Mouse (Mus musculus) forebrain, embryonic 15.5 days (tissue): ENCODE measurements around the gene Ccdc170. TPM values are rescaled to one million over a fixed set of nuclear protein-coding genes. Genes with fewer than 3 reads are reported as not detected.

Experiments
- ATAC-seq: fragments of 200-750 bp; cut with Nextera tagmentation; replicated peaks from 2 replicates; pipeline ENCODE4 v1.8.0; 2017; ENCODE audit warnings: mild to moderate bottlenecking, moderate TSS enrichment, moderate library complexity
- H3K27ac ChIP-seq: fragments of 300-500 bp; sonication (generic); replicated peaks from 2 replicates; pipeline ENCODE4 v1.5.1; 2015; ENCODE audit warnings: mild to moderate bottlenecking, inconsistent platforms
- H3K27me3 ChIP-seq: fragments of 300-500 bp; sonication (generic); 2 replicates; pipeline ENCODE4 v1.6.1; 2015; ENCODE audit warnings: inconsistent platforms
- H3K36me3 ChIP-seq: fragments of 300-500 bp; sonication (generic); 2 replicates; pipeline ENCODE4 v1.6.1; 2015; ENCODE audit warnings: mild to moderate bottlenecking, inconsistent platforms
- H3K4me1 ChIP-seq: fragments of 300-500 bp; sonication (generic); 2 replicates; pipeline ENCODE4 v1.6.1; 2015; ENCODE audit warnings: inconsistent platforms
- H3K4me2 ChIP-seq: fragments of 300-500 bp; sonication (generic); replicated peaks from 2 replicates; pipeline ENCODE4 v1.6.1; 2015; ENCODE audit warnings: mild to moderate bottlenecking, inconsistent platforms
- H3K4me3 ChIP-seq: fragments of 300-500 bp; sonication (generic); 2 replicates; pipeline ENCODE4 v1.5.1; 2015; ENCODE audit warnings: mild to moderate bottlenecking, inconsistent platforms
- H3K9ac ChIP-seq: fragments of 300-500 bp; sonication (generic); replicated peaks from 2 replicates; pipeline ENCODE4 v1.6.1; 2015; ENCODE audit warnings: mild to moderate bottlenecking, inconsistent platforms
- H3K9me3 ChIP-seq: fragments of 300-500 bp; sonication (generic); 2 replicates; pipeline ENCODE4 v1.6.1; 2016; ENCODE audit warnings: inconsistent platforms
- WGBS: fragments of 180-500 bp; shearing (Covaris S2); methylation state at CpG from one replicate; pipeline ENCODE4 v1.1.7; 2015; ENCODE audit warnings: mixed read lengths; 5-methylcytosine and 5-hydroxymethylcytosine counted together
- polyA plus RNA-seq: library from polyadenylated mRNA; unstranded; fragments of >200 nt; fragmentation: Nextera tagmentation; extraction: Ambion mirVana; gene quantifications from 2 replicates; pipeline ENCODE4 v1.2.1, GENCODE M21; 2015

Ccdc170 gene
- polyA plus RNA-seq, 1 experiment from 2014 or later, result 0.32 TPM

- H3K4me1 ChIP-seq, result no peaks in the 10 kb centered on the region
- no peaks in the 10 kb centered on the region for H3K27me3 ChIP-seq
- no peaks in the 10 kb centered on the region for H3K36me3 ChIP-seq
- no peak overlapping the region for H3K4me3 ChIP-seq
- H3K27ac ChIP-seq, result no peak overlapping the region
- no peaks in the 10 kb centered on the region for H3K9me3 ChIP-seq
- no peak for ATAC-seq
- no peak overlapping the region for H3K9ac ChIP-seq
- H3K4me2 ChIP-seq, result no peak overlapping the region
- 86% methylated on average over 1 of the region's 1 CpGs for WGBS
These were observed 1.5 kb downstream of the Ccdc170 start for GRCm38 (mm10) chr10:4483848-4484247.

- no peak overlapping the region for H3K27ac ChIP-seq
- H3K9ac ChIP-seq, result no peak overlapping the region
- no peak for ATAC-seq
- H3K4me3 ChIP-seq, result no peak overlapping the region
- no peaks in the 10 kb centered on the region for H3K4me1 ChIP-seq
- H3K9me3 ChIP-seq, result no peaks in the 10 kb centered on the region
- no peaks in the 10 kb centered on the region for H3K36me3 ChIP-seq
- 90% methylated on average over 9 of the region's 9 CpGs for WGBS
- H3K27me3 ChIP-seq, result no peaks in the 10 kb centered on the region
- no peak overlapping the region for H3K4me2 ChIP-seq
These were observed 2.7 kb downstream of the Ccdc170 start for GRCm38 (mm10) chr10:4484986-4485385.

- Histone ChIP-seq H3K9ac (no peak overlapping the region), H3K4me1 (no peaks in the 10 kb centered on the region), H3K27me3 (no peaks in the 10 kb centered on the region), H3K4me2 (no peak overlapping the region), H3K36me3 (no peaks in the 10 kb centered on the region), H3K27ac (no peak overlapping the region), H3K9me3 (no peaks in the 10 kb centered on the region), H3K4me3 (no peak overlapping the region)
- 69% methylated on average over 5 of the region's 5 CpGs for whole genome bisulfite sequencing
- no peak for ATAC-seq
These were observed 7.6 kb downstream of the Ccdc170 start for GRCm38 (mm10) chr10:4489865-4490264.

GRCm38 (mm10) chr10:4491281-4491680 is 9.0 kb downstream of the Ccdc170 start:
- no peak overlapping the region for H3K27ac ChIP-seq
- no peaks in the 10 kb centered on the region for H3K9me3 ChIP-seq
- H3K9ac ChIP-seq, result no peak overlapping the region
- WGBS, result 37% methylated on average over 3 of the region's 3 CpGs
- ATAC-seq, result no peak
- H3K27me3 ChIP-seq, result no peaks in the 10 kb centered on the region
- no peak overlapping the region for H3K4me2 ChIP-seq
- H3K4me1 ChIP-seq, result no peaks in the 10 kb centered on the region
- H3K4me3 ChIP-seq, result no peak overlapping the region
- no peaks in the 10 kb centered on the region for H3K36me3 ChIP-seq

- WGBS, result 62% methylated on average over 1 of the region's 1 CpGs
- no peak overlapping the region for H3K9ac ChIP-seq
- H3K27ac ChIP-seq, result no peak overlapping the region
- no peak for ATAC-seq
- no peaks in the 10 kb centered on the region for H3K9me3 ChIP-seq
- no peak overlapping the region for H3K4me2 ChIP-seq
- H3K4me1 ChIP-seq, result no peaks in the 10 kb centered on the region
- no peak overlapping the region for H3K4me3 ChIP-seq
- H3K27me3 ChIP-seq, result no peaks in the 10 kb centered on the region
- H3K36me3 ChIP-seq, result no peaks in the 10 kb centered on the region
These were observed 9.7 kb downstream of the Ccdc170 start for GRCm38 (mm10) chr10:4492045-4492444.

GRCm38 (mm10) chr10:4492909-4493308 is 10.6 kb downstream of the Ccdc170 start:
- H3K4me2 ChIP-seq, result no peak overlapping the region
- 7% methylated on average over 4 of the region's 4 CpGs for WGBS

DNA sequence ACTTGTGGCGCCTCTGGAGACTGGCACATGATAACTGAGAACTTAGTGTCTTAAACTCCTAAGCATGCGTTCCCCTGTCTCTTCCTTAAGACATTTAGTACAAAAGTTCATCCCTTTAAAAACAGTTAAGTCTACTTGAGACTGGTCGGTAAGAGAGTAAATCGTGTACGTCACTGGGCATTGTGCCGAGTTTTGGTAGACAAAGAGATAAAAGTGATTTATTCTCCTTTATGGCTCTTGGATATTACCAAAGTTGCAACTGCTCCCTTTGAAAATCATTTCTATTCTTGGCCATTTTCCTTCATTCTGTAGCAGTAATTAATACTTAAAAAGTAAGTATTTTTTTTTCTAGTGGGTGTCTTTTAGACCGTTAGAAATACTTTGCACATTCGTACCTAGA is 20.9 kb downstream of the Ccdc170 start:
- no peak overlapping the region for H3K4me2 ChIP-seq
- H3K9ac ChIP-seq, result no peak overlapping the region
- H3K27ac ChIP-seq, result no peak overlapping the region
- no peaks in the 10 kb centered on the region for H3K9me3 ChIP-seq
- no peaks in the 10 kb centered on the region for H3K36me3 ChIP-seq
- H3K4me1 ChIP-seq, result no peaks in the 10 kb centered on the region
- ATAC-seq, result no peak
- 88% methylated on average over 8 of the region's 8 CpGs for WGBS
- H3K27me3 ChIP-seq, result no peaks in the 10 kb centered on the region
- H3K4me3 ChIP-seq, result no peak overlapping the region

More at GRCm38 (mm10) chr10:4492909-4493308, 10.6 kb downstream of the Ccdc170 start:
- Histone ChIP-seq H3K27me3 (no peaks in the 10 kb centered on the region), H3K9ac (no peak overlapping the region), H3K27ac (no peak overlapping the region), H3K36me3 (no peaks in the 10 kb centered on the region), H3K4me1 (no peaks in the 10 kb centered on the region), H3K9me3 (no peaks in the 10 kb centered on the region), H3K4me3 (no peak overlapping the region)
- no peak for ATAC-seq

GRCm38 (mm10) chr10:4512725-4513124 is 30.4 kb downstream of the Ccdc170 start:
- Histone ChIP-seq H3K36me3 (no peaks in the 10 kb centered on the region), H3K9ac (no peak overlapping the region), H3K4me2 (no peak overlapping the region), H3K27me3 (no peaks in the 10 kb centered on the region), H3K4me1 (no peaks in the 10 kb centered on the region), H3K9me3 (no peaks in the 10 kb centered on the region), H3K4me3 (no peak overlapping the region), H3K27ac (no peak overlapping the region)
- no peak for ATAC-seq
- WGBS, result 90% methylated on average over 9 of the region's 9 CpGs

DNA sequence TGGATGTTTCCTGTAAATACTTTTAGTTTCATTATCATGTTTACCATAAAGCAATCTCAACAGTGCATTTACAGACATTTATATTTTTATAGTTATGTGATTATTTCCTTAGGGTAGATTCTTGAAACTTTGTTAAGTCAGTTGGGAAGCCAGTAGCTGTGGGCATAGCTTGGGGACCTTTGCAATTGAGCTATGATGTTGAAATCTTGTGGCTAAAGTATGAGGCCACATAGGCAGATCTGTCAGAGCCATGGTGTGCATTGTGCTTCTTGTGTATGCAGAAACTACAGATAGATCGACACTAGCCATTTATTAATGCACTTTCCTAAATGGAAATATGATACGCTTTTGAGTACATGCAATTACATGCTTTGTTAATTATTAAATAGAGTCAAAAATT is 35.3 kb downstream of the Ccdc170 start:
- 84% methylated on average over 2 of the region's 2 CpGs for WGBS
- no peaks in the 10 kb centered on the region for H3K27me3 ChIP-seq
- H3K4me2 ChIP-seq, result no peak overlapping the region
- ATAC-seq, result no peak
- no peak overlapping the region for H3K27ac ChIP-seq
- no peak overlapping the region for H3K4me3 ChIP-seq
- no peaks in the 10 kb centered on the region for H3K36me3 ChIP-seq
- no peak overlapping the region for H3K9ac ChIP-seq
- no peaks in the 10 kb centered on the region for H3K9me3 ChIP-seq
- no peaks in the 10 kb centered on the region for H3K4me1 ChIP-seq

DNA sequence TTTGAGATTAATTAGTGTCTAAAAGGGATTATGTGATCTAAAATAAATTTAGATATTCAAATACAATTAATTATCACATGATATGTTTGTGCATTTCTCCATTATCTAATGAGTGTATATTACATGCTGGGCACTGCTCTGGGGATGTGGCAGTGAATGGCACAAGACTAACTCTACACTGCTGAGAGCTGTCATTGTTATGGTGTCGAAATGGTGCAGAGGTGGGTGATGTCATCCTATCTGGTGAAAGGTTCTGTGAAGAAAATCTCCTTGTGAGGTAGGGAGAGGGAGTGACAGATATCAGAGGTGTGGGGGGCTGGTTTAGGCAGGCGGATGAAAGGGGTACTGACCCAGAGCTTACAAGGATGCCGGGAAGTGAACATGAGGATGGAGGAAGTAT is 37.3 kb downstream of the Ccdc170 start:
- no peak overlapping the region for H3K4me2 ChIP-seq
- WGBS, result 68% methylated on average over 3 of the region's 3 CpGs
- ATAC-seq, result no peak
- no peaks in the 10 kb centered on the region for H3K4me1 ChIP-seq
- H3K4me3 ChIP-seq, result no peak overlapping the region
- H3K9ac ChIP-seq, result no peak overlapping the region
- H3K27ac ChIP-seq, result no peak overlapping the region
- no peaks in the 10 kb centered on the region for H3K27me3 ChIP-seq
- H3K9me3 ChIP-seq, result no peaks in the 10 kb centered on the region
- H3K36me3 ChIP-seq, result no peaks in the 10 kb centered on the region

GRCm38 (mm10) chr10:4520394-4521102 is 38.2 kb downstream of the Ccdc170 start:
- no peaks in the 10 kb centered on the region for H3K4me1 ChIP-seq
- H3K9me3 ChIP-seq, result no peaks in the 10 kb centered on the region
- 42% methylated on average over 6 of the region's 6 CpGs for WGBS
- no peak overlapping the region for H3K4me3 ChIP-seq
- no peak overlapping the region for H3K27ac ChIP-seq
- no peaks in the 10 kb centered on the region for H3K27me3 ChIP-seq
- peak; percentile 55; the same call in 1 of the 2 replicates for ATAC-seq
- H3K4me2 ChIP-seq, result no peak overlapping the region
- H3K36me3 ChIP-seq, result no peaks in the 10 kb centered on the region
- no peak overlapping the region for H3K9ac ChIP-seq

- no peak overlapping the region for H3K4me2 ChIP-seq
- ATAC-seq, result no peak
- 96% methylated on average over 3 of the region's 3 CpGs for WGBS
- H3K36me3 ChIP-seq, result no peaks in the 10 kb centered on the region
- no peaks in the 10 kb centered on the region for H3K4me1 ChIP-seq
- H3K9me3 ChIP-seq, result no peaks in the 10 kb centered on the region
- no peaks in the 10 kb centered on the region for H3K27me3 ChIP-seq
- no peak overlapping the region for H3K9ac ChIP-seq
- H3K27ac ChIP-seq, result no peak overlapping the region
- no peak overlapping the region for H3K4me3 ChIP-seq
These were observed 39.8 kb downstream of the Ccdc170 start for GRCm38 (mm10) chr10:4522116-4522515.

DNA sequence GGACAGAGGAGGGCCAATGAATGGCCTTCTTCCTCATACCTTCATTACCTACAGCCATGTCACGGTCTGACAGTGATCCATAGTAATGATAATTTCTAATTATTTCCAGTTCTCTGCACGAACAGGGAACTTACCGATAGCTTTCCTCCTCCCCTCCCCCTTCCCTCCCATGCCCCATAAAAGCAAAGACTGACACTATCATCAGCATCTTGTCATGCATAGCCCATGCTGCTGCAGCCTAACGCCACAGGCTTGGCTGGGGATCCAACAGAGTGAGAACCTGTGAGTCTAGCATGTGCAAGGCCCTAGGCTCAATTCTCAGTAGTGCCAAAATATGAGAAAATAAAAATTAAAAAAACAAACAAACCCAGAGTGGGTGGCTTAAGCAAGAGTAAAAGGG is 40.8 kb downstream of the Ccdc170 start:
- no peak overlapping the region for H3K4me2 ChIP-seq
- H3K9me3 ChIP-seq, result no peaks in the 10 kb centered on the region
- H3K36me3 ChIP-seq, result no peaks in the 10 kb centered on the region
- ATAC-seq, result no peak
- no peak overlapping the region for H3K27ac ChIP-seq
- no peak overlapping the region for H3K4me3 ChIP-seq
- H3K9ac ChIP-seq, result no peak overlapping the region
- 37% methylated on average over 4 of the region's 4 CpGs for WGBS
- no peaks in the 10 kb centered on the region for H3K27me3 ChIP-seq
- H3K4me1 ChIP-seq, result no peaks in the 10 kb centered on the region
